Mouse (Mus musculus) adrenal gland, adult 18-20 months (tissue): ENCODE data around the gene Hoxb4. TPM values are rescaled to one million over a fixed set of nuclear protein-coding genes. Genes with fewer than 3 reads are reported as not detected.

Experiments used
- DNase-seq, 2 experiments: peaks; one replicate each; pipeline ENCODE4 v3.0.0; 2021 to 2022; ENCODE audit warnings: low spot score in 2 of 2
- microRNA-seq, 2 experiments: library from miRNA; unstranded; fragments of <30 nt; microRNA quantifications; one replicate each; pipeline ENCODE4 v1.2.0; 2021; ENCODE audit warnings: borderline number of aligned reads in 2 of 2
- total RNA-seq, 2 experiments: library from RNA; stranded (reverse); gene quantifications; 1 replicate in 1 of 2; 2 replicates in 1 of 2; pipeline ENCODE4 v1.2.3; 2021

Hoxb4 gene
- total RNA-seq, 2 experiments from 2014 or later, result 16.3 to 22.1 TPM

DNA sequence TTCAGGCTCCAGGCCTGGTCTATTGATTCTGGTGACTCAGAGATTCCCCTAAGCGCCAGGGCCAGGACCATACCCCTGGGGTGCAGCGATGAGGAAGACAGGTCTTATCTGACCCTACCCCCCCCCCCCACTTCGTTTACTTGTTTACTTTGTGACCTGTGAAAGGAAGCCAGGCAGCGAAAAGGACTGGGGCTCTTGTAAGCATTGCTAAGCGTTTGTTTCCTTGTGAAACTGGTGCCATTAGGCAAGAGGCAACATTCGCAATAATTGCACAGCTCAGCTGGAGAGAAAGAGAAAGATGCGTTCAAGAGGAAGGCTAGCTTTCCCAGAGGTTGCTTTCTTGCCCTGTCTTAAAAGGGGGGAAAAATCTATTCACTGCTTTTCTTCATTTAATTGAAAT, 51.1 kb downstream of the Hoxb4 start:
- DNase-seq, result no peak

Small RNA genes lying within 50 kb of the gene (microRNA-seq; reads per million reads assigned to microRNA genes)
- 30,708 to 37,987 reads per million in 2 experiments for gene Mir10a

Other genes with a start within 250 kb of the Hoxb4 start
- 100 to 1,000 TPM; 228 to 281 TPM for gene Atp5g1, start 242.6 kb upstream of the Hoxb4 start, total RNA-seq
- gene Calcoco2, start 206.3 kb upstream of the Hoxb4 start, total RNA-seq, result not detected
- not detected for gene Ttll6, start 184.5 kb upstream of the Hoxb4 start, total RNA-seq
- gene Hoxb13, start 124.0 kb upstream of the Hoxb4 start, total RNA-seq, result not detected
- gene Hoxb9, start 46.8 kb upstream of the Hoxb4 start, total RNA-seq, result 100 to 1,000 TPM; 294 to 445 TPM
- 100 to 1,000 TPM in 1 of 2 experiments, 10 to 100 TPM in 1; 54.8 to 119 TPM for gene Hoxb8, start 36.4 kb upstream of the Hoxb4 start, total RNA-seq
- gene Hoxb7, start 31.6 kb upstream of the Hoxb4 start, total RNA-seq, result 10 to 100 TPM; 33.5 to 59.0 TPM
- gene Hoxb6, start 25.8 kb upstream of the Hoxb4 start, total RNA-seq, result 10 to 100 TPM; 37.0 to 68.1 TPM
- gene Hoxb5, start 14.9 kb upstream of the Hoxb4 start, total RNA-seq, result 10 to 100 TPM; 11.6 to 27.3 TPM
- gene Hoxb3, start 5.1 kb downstream of the Hoxb4 start, total RNA-seq, result 10 to 100 TPM; 17.2 to 20.7 TPM
- gene Hoxb2, start 32.3 kb downstream of the Hoxb4 start, total RNA-seq, result 10 to 100 TPM; 17.1 to 21.5 TPM
- not detected for gene Hoxb1, start 47.5 kb downstream of the Hoxb4 start, total RNA-seq
- gene Skap1, start 146.3 kb downstream of the Hoxb4 start, total RNA-seq, result 1 to 10 TPM; 7.6 to 8.8 TPM